Mouse (Mus musculus) small intestine, adult 2 months (tissue): ENCODE measurements at regions not wholly inside any gene's neighbourhood (a gene's known extent, or its start where the extent isn't known, plus 50 kb on each side); places are given as distances from the start of the nearest gene placed in this dataset.

Experiments
- CTCF ChIP-seq: fragments of 200-500 bp; IDR thresholded peaks from 2 replicates; pipeline ENCODE4 v1.5.1; 2012; ENCODE audit warnings: low read depth, mild to moderate bottlenecking, control low read depth, inconsistent platforms, low read length, moderate library complexity, mixed read lengths; ENCODE audit not compliant: insufficient replicate concordance, insufficient read length; ENCODE audit errors: extremely low read depth
- POLR2A ChIP-seq: fragments of 200-500 bp; IDR thresholded peaks from 2 replicates; pipeline ENCODE4 v1.6.1; 2012; ENCODE audit warnings: low read depth, mild to moderate bottlenecking, control low read depth, inconsistent platforms, low read length, moderate library complexity

GRCm38 (mm10) chr15:87458932-87459331, 85.2 kb upstream of the Fam19a5 start:
- TF ChIP-seq CTCF (no peak), POLR2A (no peak)
